Mouse (Mus musculus) embryo, embryonic 10.5 days (tissue): ENCODE measurements around the gene Crim1.

Source experiments
- DNase-seq: peaks from one replicate; pipeline ENCODE4 v3.0.0-alpha.2; 2015; ENCODE audit warnings: low spot score

Gene Crim1

DNA sequence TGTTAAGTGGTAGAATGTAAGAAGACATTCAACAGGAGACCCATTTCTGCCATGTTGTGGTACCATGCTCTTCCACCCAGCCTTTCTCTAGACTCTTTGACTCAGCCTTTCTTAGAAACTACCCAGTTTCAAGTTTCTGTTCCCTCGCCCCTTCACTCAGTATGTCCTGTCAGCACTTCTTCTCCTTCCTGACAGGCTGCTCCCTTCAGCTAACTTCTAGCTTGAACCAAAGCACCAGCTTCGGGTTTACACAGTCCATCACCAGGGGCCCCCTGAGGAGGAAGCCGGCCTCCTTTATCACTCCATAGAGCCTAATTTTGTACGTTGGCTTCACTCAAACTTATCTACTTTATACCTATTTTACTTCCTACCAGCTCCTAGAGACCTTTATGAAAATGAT is 219.2 kb downstream of the Crim1 start:
- no peak for DNase-seq

DNA sequence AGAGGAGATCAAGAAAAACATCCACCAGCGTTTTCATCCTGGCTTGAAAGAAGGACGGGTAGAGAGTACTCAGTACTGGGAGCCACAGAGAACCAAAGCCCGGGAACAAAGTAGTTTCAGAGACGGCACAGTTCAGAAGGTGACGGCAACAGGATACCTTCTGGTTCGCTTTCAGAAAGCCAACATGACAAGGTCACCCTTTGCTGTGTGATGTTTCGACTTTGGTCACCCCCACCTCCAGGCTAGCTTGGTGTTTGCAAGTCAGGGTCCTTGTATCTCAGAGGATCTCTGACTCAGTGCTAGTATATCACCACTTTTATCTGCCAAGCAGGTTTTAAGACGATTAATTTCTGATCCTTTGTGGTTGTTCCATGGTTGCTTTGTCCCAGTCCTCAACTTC is 225.0 kb downstream of the Crim1 start:
- no peak for DNase-seq
